Mouse (Mus musculus) neural tube, embryonic 11.5 days (tissue): ENCODE measurements around the gene Slc39a2. TPM values are rescaled to one million over a fixed set of nuclear protein-coding genes. Genes with fewer than 3 reads are reported as not detected.

Source experiments
- ATAC-seq: fragments of 200-750 bp; cut with Nextera tagmentation; 2 replicates; pipeline ENCODE4 v1.8.0; 2017; ENCODE audit warnings: moderate number of reproducible peaks, mild to moderate bottlenecking, moderate TSS enrichment, moderate library complexity; ENCODE audit not compliant: insufficient read depth, low FRiP score, low TSS enrichment
- DNase-seq: peaks from one replicate; pipeline ENCODE4 v3.0.0-alpha.2; 2015; ENCODE audit warnings: low spot score
- H3K27ac ChIP-seq: fragments of 300-500 bp; sonication (generic); 2 replicates; pipeline ENCODE4 v1.5.1; 2014; ENCODE audit warnings: low read depth, mild to moderate bottlenecking, low read length
- H3K27me3 ChIP-seq: fragments of 300-500 bp; sonication (generic); 2 replicates; pipeline ENCODE4 v1.6.1; 2014; ENCODE audit warnings: mild to moderate bottlenecking, low read length, mixed read lengths; ENCODE audit not compliant: control insufficient read depth, insufficient read depth
- H3K36me3 ChIP-seq: fragments of 300-500 bp; sonication (generic); 2 replicates; pipeline ENCODE4 v1.6.1; 2014; ENCODE audit warnings: mild to moderate bottlenecking, low read length, moderate library complexity, mixed read lengths; ENCODE audit not compliant: control insufficient read depth, insufficient read depth
- H3K4me1 ChIP-seq: fragments of 300-500 bp; sonication (generic); 2 replicates; pipeline ENCODE4 v1.6.1; 2014; ENCODE audit warnings: low read length, mixed read lengths; ENCODE audit not compliant: control insufficient read depth, insufficient read depth
- H3K4me2 ChIP-seq: fragments of 300-500 bp; sonication (generic); 2 replicates; pipeline ENCODE4 v1.6.1; 2014; ENCODE audit warnings: low read depth, mild to moderate bottlenecking, moderate library complexity
- H3K4me3 ChIP-seq: fragments of 300-500 bp; sonication (generic); 2 replicates; pipeline ENCODE4 v1.5.1; 2014; ENCODE audit warnings: low read depth, low read length
- H3K9ac ChIP-seq: fragments of 300-500 bp; sonication (generic); 2 replicates; pipeline ENCODE4 v1.6.1; 2014; ENCODE audit warnings: mild to moderate bottlenecking, low read length
- H3K9me3 ChIP-seq: fragments of 300-500 bp; sonication (generic); 2 replicates; pipeline ENCODE4 v1.6.1; 2016; ENCODE audit warnings: low read length; ENCODE audit not compliant: control insufficient read depth
- WGBS: fragments of 180-500 bp; shearing (Covaris S2); extraction: QIAGEN DNeasy Blood & Tissue Kit; methylation state at CpG from one replicate; pipeline ENCODE4 v1.1.7; 2014; 5-methylcytosine and 5-hydroxymethylcytosine counted together
- polyA plus RNA-seq: library from polyadenylated mRNA; unstranded; fragments of >200 nt; fragmentation: Nextera tagmentation; extraction: Ambion mirVana; gene quantifications from 2 replicates; pipeline ENCODE4 v1.2.1, GENCODE M21; 2014

Gene Slc39a2
- polyA plus RNA-seq, 1 experiment from 2014 or later = 0.40 TPM

DNA sequence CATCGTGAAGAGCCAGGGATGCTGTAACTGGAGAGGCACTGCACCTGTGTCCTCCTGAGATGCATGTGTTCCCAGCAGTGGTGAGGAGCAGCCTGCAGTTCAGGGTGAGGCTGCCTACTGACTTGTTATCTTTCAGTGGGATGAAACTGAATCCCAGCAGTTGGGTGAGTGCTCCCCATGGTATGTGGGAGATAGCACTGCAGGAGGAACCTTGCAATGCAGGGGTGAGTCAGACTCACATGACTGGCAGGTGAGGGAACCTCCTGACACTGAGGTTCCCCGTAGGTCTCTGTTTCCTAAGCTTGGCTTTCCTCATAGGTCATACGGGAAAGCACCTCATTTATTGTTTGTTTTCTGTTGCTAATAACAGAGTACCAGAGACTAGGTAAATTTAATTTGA, 15.2 kb upstream of the Slc39a2 start:
- 78% methylated on average over 3 of the region's 3 CpGs for WGBS
- no peak overlapping the region for H3K9ac ChIP-seq
- H3K9me3 ChIP-seq = no peaks in the 10 kb centered on the region
- H3K4me2 ChIP-seq = no peak overlapping the region
- H3K36me3 ChIP-seq = no peaks in the 10 kb centered on the region
- H3K4me1 ChIP-seq = no peaks in the 10 kb centered on the region
- H3K27me3 ChIP-seq = no peaks in the 10 kb centered on the region
- ATAC-seq (no peak), DNase-seq (no peak)
- no peak overlapping the region for H3K27ac ChIP-seq
- H3K4me3 ChIP-seq = no peak overlapping the region

GRCm38 (mm10) chr14:51883527-51884030, 9.1 kb upstream of the Slc39a2 start:
- Histone ChIP-seq H3K27me3 (no peaks in the 10 kb centered on the region), H3K27ac (peak overlapping the region; percentile 39; the same call in 1 of the 2 replicates), H3K9me3 (no peaks in the 10 kb centered on the region), H3K36me3 (peaks cover 6% of the 10 kb centered on the region; the same call in 1 of the 2 replicates), H3K4me2 (peak overlapping the region; percentile 81), H3K4me1 (peaks cover 6% of the 10 kb centered on the region; the same call in 1 of the 2 replicates), H3K4me3 (peak overlapping the region; percentile 82), H3K9ac (peak overlapping the region; percentile 35)
- DNase-seq (peak; percentile 71), ATAC-seq (peak; percentile 36)
- 2% methylated on average over 4 of the region's 4 CpGs for WGBS

GRCm38 (mm10) chr14:51884031-51884544, 8.6 kb upstream of the Slc39a2 start:
- peak overlapping the region; percentile 82 for H3K4me3 ChIP-seq
- WGBS = 1% methylated on average over 14 of the region's 14 CpGs
- H3K9ac ChIP-seq = peak overlapping the region; percentile 35
- H3K27ac ChIP-seq = peak overlapping the region; percentile 39; the same call in 1 of the 2 replicates
- ATAC-seq (peak; percentile 41), DNase-seq (no peak)
- no peaks in the 10 kb centered on the region for H3K9me3 ChIP-seq
- H3K36me3 ChIP-seq = peaks cover 6% of the 10 kb centered on the region; the same call in 1 of the 2 replicates
- H3K4me2 ChIP-seq = peak overlapping the region; percentile 81
- H3K27me3 ChIP-seq = no peaks in the 10 kb centered on the region
- peaks cover 6% of the 10 kb centered on the region; the same call in 1 of the 2 replicates for H3K4me1 ChIP-seq

DNA sequence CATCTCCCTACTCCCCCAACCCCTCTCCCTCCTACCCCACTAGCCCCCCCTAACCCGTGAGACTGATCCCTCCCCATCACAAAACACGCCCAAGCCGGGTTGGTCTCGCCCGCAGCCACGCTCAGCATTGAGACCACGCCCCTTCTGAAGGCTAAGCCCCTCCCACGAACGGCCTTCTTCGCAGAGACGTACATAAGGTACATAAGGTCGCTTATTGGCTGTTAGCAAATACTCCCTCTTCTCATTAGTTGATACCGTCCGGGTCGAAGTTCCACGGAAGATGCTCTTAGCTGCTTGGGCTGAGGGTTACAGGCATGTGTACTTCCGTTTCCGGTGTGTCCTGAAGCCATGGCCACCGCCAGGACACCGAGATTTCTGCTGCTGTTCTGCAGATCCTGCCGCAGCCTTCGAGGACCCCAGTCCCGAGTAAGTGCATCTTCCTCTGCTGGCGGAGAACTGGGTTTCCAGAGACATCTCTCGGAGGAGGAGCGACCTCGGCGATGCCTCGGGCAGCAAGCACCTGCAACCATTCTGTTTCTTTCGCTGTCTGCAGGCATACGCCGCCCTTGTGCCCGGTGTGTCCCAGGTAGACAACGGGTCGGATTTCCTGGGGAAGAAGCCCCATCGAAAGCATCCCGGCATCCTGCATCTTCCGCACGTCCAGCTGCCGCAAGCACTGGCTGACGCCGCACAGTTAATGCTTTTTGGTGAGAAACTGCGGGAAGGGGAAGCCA, 7.9 kb upstream of the Slc39a2 start, which contains the start of gene Mettl17:
Gene Mettl17, plus strand, starts transcription at position 245 of the 734 bp plus-strand sequence.
- H3K9ac ChIP-seq = peak within 1 kb of the TSS; percentile 69
- H3K27me3 ChIP-seq = no peaks in the 10 kb centered on the region
- peak within 1 kb of the TSS; percentile 62 for H3K27ac ChIP-seq
- H3K4me2 ChIP-seq = peak within 1 kb of the TSS; percentile 81
- under 1% methylated on average over 42 of the region's 43 CpGs for WGBS
- peak; percentile 95 for DNase-seq
- peak within 1 kb of the TSS; percentile 82 for H3K4me3 ChIP-seq
- peak; percentile 97 for ATAC-seq
- peaks cover 11% of the 10 kb centered on the region; the same call in 1 of the 2 replicates for H3K36me3 ChIP-seq
- peaks cover 6% of the 10 kb centered on the region; the same call in 1 of the 2 replicates for H3K4me1 ChIP-seq
- no peaks in the 10 kb centered on the region for H3K9me3 ChIP-seq

- DNase-seq (no peak), ATAC-seq (no peak)
- H3K4me1 ChIP-seq = peaks cover 6% of the 10 kb centered on the region; the same call in 1 of the 2 replicates
- H3K27ac ChIP-seq = no peak overlapping the region
- H3K9me3 ChIP-seq = no peaks in the 10 kb centered on the region
- peak overlapping the region; percentile 82; the same call in 1 of the 2 replicates for H3K4me3 ChIP-seq
- H3K36me3 ChIP-seq = peaks cover 19% of the 10 kb centered on the region
- H3K9ac ChIP-seq = no peak overlapping the region
- H3K4me2 ChIP-seq = peak overlapping the region; percentile 81; the same call in 1 of the 2 replicates
- WGBS = 58% methylated on average over 6 of the region's 6 CpGs
- no peaks in the 10 kb centered on the region for H3K27me3 ChIP-seq
These were observed 6.6 kb upstream of the Slc39a2 start for GRCm38 (mm10) chr14:51886051-51886450.

DNA sequence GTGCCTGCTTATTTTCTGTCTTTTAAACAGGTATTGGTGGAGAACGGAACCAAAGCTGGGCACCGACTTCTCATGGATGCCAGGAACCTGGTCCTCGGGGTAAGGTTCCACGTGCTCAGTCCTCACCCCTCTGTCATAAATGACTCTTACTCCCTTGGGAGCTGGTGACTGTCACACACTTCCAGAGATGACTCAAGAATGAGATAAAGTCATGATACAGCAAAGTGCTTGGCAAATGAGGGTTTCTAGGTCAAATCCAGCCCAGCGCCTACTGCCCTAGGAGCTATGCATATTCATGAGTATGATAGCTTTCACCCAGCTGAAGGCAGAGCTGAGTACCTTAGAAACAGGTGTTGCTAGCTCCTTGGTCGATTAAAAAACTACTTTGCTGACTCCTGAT, 2.9 kb upstream of the Slc39a2 start:
- WGBS = 88% methylated on average over 6 of the region's 6 CpGs

GRCm38 (mm10) chr14:51893094-51893794, 555 bp downstream of the Slc39a2 start:
- no peak overlapping the region for H3K9ac ChIP-seq
- H3K4me2 ChIP-seq = no peak overlapping the region
- no peak overlapping the region for H3K27ac ChIP-seq
- no peaks in the 10 kb centered on the region for H3K9me3 ChIP-seq
- no peak for DNase-seq
- ATAC-seq = no peak
- H3K36me3 ChIP-seq = peaks cover 15% of the 10 kb centered on the region
- no peak overlapping the region for H3K4me3 ChIP-seq
- no peaks in the 10 kb centered on the region for H3K4me1 ChIP-seq
- no peaks in the 10 kb centered on the region for H3K27me3 ChIP-seq
- WGBS = 32% methylated on average over 10 of the region's 10 CpGs

More for the DNA sequence above, 2.9 kb upstream of the Slc39a2 start:
- H3K36me3 ChIP-seq = peaks cover 21% of the 10 kb centered on the region
- no peak overlapping the region for H3K9ac ChIP-seq
- H3K4me3 ChIP-seq = no peak overlapping the region
- no peaks in the 10 kb centered on the region for H3K9me3 ChIP-seq
- H3K4me2 ChIP-seq = no peak overlapping the region
- DNase-seq (no peak), ATAC-seq (no peak)
- H3K4me1 ChIP-seq = peaks cover 6% of the 10 kb centered on the region; the same call in 1 of the 2 replicates
- H3K27ac ChIP-seq = no peak overlapping the region
- no peaks in the 10 kb centered on the region for H3K27me3 ChIP-seq

GRCm38 (mm10) chr14:51893809-51894208, 1.1 kb downstream of the Slc39a2 start:
- Histone ChIP-seq H3K27ac (no peak overlapping the region), H3K36me3 (peaks cover 15% of the 10 kb centered on the region), H3K4me1 (no peaks in the 10 kb centered on the region), H3K27me3 (no peaks in the 10 kb centered on the region), H3K4me2 (no peak overlapping the region), H3K4me3 (no peak overlapping the region), H3K9ac (no peak overlapping the region), H3K9me3 (no peaks in the 10 kb centered on the region)
- WGBS = 62% methylated on average over 3 of the region's 3 CpGs
- no peak for DNase-seq
- ATAC-seq = no peak
